Mouse (Mus musculus): ENCODE measurements around the gene Calm2.

The Calm2 gene

GRCm38 (mm10) chr17:87458911-87459749 is 12.4 kb upstream of the Calm2 start:
- DNase-seq (ENCODE audit: low read depth) = no peak

GRCm38 (mm10) chr17:87457961-87458360 is 11.2 kb upstream of the Calm2 start:
- DNase-seq (ENCODE audit: low read depth) = no peak

- no peak for DNase-seq (ENCODE audit: low read depth)
Observed at GRCm38 (mm10) chr17:87454121-87454520, 7.4 kb upstream of the Calm2 start.

- no peak for DNase-seq (ENCODE audit: low read depth)
Observed at GRCm38 (mm10) chr17:87453336-87453735, 6.6 kb upstream of the Calm2 start.

GRCm38 (mm10) chr17:87448881-87449280 is 2.1 kb upstream of the Calm2 start:
- DNase-seq (ENCODE audit: low read depth) = no peak

- DNase-seq (ENCODE audit: low read depth) = no peak
Observed at GRCm38 (mm10) chr17:87448339-87448738, 1.6 kb upstream of the Calm2 start.

GRCm38 (mm10) chr17:87447612-87448200 is 971 bp upstream of the Calm2 start:
- DNase-seq (ENCODE audit: low read depth) = no peak

GRCm38 (mm10) chr17:87445917-87446766 is 593 bp downstream of the Calm2 start:
- DNase-seq (ENCODE audit: low read depth) = no peak

GRCm38 (mm10) chr17:87445337-87445916 is 1.3 kb downstream of the Calm2 start:
- DNase-seq (ENCODE audit: low read depth) = peak; percentile 24

- DNase-seq (ENCODE audit: low read depth) = no peak
Observed at GRCm38 (mm10) chr17:87444763-87445162, 2.0 kb downstream of the Calm2 start.

GRCm38 (mm10) chr17:87441537-87441936 is 5.2 kb downstream of the Calm2 start:
- DNase-seq (ENCODE audit: low read depth) = no peak

GRCm38 (mm10) chr17:87439441-87439840 is 7.3 kb downstream of the Calm2 start:
- no peak for DNase-seq (ENCODE audit: low read depth)

GRCm38 (mm10) chr17:87433929-87434328 is 12.8 kb downstream of the Calm2 start:
- no peak for DNase-seq (ENCODE audit: low read depth)

GRCm38 (mm10) chr17:87432743-87433142 is 14.0 kb downstream of the Calm2 start:
- no peak for DNase-seq (ENCODE audit: low read depth)

GRCm38 (mm10) chr17:87432314-87432713 is 14.4 kb downstream of the Calm2 start:
- DNase-seq (ENCODE audit: low read depth) = no peak

- no peak for DNase-seq (ENCODE audit: low read depth)
Observed at GRCm38 (mm10) chr17:87429431-87429830, 17.3 kb downstream of the Calm2 start.

- no peak for DNase-seq (ENCODE audit: low read depth)
Observed at GRCm38 (mm10) chr17:87427511-87427910, 19.2 kb downstream of the Calm2 start, which contains the start of gene Stpg4. Stpg4 (minus strand) TSS chr17:87427741.

- DNase-seq (ENCODE audit: low read depth) = no peak
Observed at GRCm38 (mm10) chr17:87418082-87418481, 28.7 kb downstream of the Calm2 start.

- DNase-seq (ENCODE audit: low read depth) = no peak
Observed at GRCm38 (mm10) chr17:87406646-87407045, 40.1 kb downstream of the Calm2 start.

- no peak for DNase-seq (ENCODE audit: low read depth)
Observed at GRCm38 (mm10) chr17:87405576-87405975, 41.2 kb downstream of the Calm2 start.

GRCm38 (mm10) chr17:87403462-87403861 is 43.3 kb downstream of the Calm2 start:
- no peak for DNase-seq (ENCODE audit: low read depth)

GRCm38 (mm10) chr17:87402444-87402843 is 44.3 kb downstream of the Calm2 start:
- DNase-seq (ENCODE audit: low read depth) = no peak

Measured in c-Kit-positive CD71-positive TER-119-negative erythroid progenitor cells, embryonic 14.5 days (primary cell).